Mouse (Mus musculus): Measurements from ENCODE around the gene Zfp710. TPM values are rescaled to one million over a fixed set of nuclear protein-coding genes. Genes with fewer than 3 reads are reported as not detected.
A peak's percentile ranks its signal among the peaks of the same experiment; 100 is the strongest.
"Not testable (repeated sequence)": the region's sequence is repeated elsewhere in the genome, so short reads cannot be mapped to it uniquely, and the experiment has no call there.

Gene Zfp710
- total RNA-seq, 2 experiments from 2014 or later, result 27.4 to 28.0 TPM

DNA sequence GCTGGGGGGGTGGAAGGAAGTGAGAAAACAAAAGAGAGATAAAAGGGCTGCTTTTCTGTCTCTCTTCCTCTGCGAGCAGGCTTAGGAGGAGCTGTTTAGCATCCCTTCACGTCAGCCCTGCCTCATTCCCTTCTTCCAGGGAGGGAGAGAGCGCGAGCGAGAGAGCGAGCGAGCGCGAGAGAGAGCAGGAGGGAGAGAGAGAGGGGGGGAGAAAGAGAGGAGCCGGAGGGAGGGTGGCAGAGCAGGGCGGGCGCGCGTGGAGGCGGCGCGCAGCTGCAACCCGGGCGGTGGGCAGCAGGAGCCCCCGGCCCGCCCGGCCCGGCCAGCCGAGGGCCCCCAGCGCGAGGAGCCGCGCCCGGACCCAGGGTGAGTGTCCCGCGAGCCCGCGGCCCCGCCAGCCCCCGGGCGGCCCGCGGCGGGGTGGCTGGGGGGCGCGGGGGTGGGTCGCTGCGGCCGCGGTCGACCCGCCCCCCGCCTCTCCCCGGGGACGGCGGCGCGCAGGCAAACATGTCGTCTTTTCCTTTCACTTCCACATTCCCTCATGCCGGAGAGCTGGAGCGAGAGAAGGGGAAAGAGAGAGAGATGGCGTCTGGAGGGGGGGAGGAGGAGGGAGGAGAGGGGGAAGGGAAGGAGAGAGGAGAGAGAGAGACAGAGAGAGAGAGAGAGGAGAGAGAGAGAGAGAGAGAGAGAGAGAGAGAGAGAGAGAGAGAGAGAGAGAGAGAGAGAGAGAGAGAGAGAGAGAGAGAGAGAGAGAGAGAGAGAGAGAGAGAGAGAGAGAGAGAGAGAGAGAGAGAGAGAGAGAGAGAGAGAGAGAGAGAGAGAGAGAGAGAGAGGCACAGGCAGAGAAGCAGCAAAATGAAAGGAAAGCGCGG lies 1.7 kb downstream of the Zfp710 start:
- DNase-seq, result peak in 1 of 2 experiments; percentile 79
- intact Hi-C loops (cut with DNase I), result loop anchor here (2.0 kb wide), 1 partner anchor 34 kb away; no protein-coding TSS in a partner anchor

DNA sequence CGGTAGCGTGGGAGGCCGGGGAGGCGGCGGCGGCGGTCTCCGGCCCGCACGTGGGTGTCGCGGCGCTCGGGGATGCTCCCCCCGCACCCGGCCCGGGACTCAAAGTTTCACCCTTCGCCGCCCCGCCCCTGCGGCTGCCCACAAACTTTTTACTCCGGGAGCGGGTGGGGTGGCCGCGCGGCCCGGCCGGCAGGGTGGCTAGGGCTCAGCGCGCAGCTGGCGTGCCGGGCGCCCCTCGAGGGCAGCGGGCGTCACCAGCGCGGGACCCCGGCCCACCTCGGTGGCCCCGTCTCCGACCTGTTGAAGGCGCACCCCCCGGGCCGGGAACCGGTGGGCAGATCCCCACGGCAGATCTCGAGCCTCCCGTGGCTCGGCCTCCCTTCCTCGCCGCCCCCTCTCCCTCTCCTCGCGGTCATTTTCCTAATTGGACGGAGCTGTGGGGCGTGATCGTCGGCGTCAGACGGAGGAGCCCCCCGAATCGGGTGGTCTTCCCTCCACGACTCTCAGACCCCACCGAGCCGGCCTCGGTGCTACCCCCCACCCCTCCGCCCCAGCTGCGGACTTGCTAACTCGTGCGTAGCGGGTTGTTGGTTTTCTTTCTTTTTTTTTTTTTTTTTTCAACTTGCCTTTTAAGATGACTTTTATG lies 2.5 kb downstream of the Zfp710 start:
- DNase-seq, result peak; percentile 80 to 85
- intact Hi-C loops (cut with DNase I), result loop anchor here (2.0 kb wide), 1 partner anchor 34 kb away; no protein-coding TSS in a partner anchor

DNA sequence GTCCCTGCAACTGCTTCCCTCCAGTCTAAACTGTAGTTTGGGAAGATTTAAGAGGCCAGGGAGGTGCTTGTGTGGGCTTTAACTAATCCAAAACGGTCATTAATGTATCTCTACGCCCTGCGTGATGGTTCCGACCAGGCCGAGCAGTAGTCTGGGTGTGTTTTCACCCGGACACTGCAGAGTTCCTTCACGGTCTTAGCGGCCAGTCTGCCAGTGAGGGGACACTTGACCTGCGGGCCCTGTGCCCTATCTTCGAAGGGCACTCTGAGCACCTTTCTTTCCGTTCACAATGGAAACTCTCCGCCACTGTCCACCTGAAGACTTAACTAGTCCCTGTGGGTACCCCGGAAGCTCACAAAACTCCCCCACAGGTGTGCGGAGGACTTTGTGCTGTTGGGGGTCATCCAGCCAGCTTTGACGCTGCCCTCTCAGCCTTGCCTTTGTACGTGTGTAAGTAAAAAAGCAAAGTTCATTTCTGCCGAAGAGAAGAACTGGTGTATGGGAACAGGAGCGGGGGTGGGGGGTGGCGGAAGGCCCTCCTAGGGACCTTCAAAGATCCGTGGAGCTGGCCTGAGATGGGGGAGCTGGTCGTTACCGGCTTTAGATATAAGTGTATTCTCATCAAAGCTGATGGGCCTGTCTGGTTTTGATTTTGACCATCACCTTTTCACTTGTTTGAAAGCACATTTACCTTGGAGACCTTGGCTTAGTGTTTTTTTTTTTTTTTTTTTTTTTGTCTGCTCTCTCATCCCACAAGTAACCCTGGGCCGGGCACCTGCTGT lies 3.2 kb downstream of the Zfp710 start:
- intact Hi-C loops (cut with DNase I), result loop anchor here (2.0 kb wide), 3 partner anchors 17 to 51 kb away; no protein-coding TSS in a partner anchor
- peak; percentile 53 to 68 for DNase-seq

DNA sequence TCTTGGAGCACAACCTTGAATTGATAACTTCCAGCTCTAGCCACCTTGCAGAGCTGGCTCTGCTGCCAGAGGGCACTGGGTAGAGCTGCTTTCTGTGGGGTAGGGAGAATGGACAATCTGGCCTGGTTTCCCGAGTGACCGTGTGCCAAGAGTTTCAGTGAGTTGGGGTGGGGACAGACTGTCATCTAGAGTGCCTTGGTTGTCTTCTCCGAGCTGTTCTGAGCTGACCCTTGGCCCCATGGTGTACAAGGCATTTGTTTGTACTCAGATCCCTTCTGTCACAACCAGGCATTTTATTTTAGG lies 3.8 kb downstream of the Zfp710 start:
- intact Hi-C loops (cut with DNase I), result loop anchor here (2.0 kb wide), 2 partner anchors 16 to 50 kb away; no protein-coding TSS in a partner anchor

DNA sequence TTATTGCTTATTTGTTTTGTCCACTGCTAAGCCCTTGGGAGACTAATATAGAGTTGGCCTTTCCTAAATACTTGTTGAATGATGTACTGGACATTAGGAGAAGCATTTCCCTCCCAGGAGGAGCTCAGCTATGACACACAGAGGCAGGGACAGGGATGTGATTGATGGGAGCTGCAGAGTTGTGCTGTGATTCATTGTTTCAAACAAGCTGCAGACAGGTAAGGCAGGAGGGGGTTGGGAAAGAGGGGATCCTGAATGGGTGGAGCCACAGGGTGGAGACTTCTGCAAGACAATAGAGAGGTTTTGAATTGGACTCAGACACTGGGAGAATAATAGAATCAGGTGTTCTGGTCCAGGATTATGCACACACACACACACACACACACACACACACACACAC lies 5.4 kb downstream of the Zfp710 start:
- intact Hi-C loops (cut with DNase I), result no loop called here
- DNase-seq, result no peak

More for the DNA sequence above, 3.8 kb downstream of the Zfp710 start:
- DNase-seq, result peak in 1 of 2 experiments; percentile 60

DNA sequence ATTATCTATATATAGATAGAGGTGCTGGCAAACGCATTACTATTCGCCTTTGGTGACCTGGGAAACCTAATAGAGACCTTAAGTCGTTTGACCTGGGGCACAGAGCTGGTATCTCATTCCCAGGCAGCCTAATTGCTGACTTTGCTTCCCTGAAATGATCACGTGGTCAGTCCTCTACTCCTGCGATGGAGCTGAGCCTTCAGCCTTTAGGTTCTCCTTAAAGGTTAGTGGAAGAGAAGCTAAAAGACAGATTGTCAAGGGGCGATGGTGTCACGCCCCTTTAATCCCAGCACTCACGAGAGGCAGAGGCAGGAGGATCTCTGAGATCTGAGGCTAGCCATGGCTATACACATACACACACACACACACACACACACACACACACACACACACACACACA lies 5.9 kb downstream of the Zfp710 start:
- intact Hi-C loops (cut with DNase I), result no loop called here
- no peak for DNase-seq

DNA sequence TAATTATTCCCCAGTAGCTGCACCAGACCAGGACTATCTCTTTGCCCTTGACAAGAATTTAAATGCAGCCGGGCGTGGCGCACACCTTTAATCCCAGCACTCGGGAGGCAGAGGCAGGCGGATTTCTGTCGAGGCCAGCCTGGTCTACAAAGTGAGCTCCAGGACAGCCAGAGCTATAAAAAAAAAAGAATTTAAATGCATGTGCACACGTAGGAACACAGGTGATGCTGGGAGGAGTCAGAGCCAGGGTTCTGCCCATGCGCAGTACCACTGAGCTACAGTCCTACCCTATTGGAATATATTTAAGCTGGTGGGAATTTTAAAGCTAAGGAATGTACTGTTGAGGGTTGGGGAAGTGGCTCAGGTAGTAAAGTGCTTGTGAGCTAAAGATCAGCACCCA lies 6.4 kb downstream of the Zfp710 start:
- DNase-seq, result no peak
- intact Hi-C loops (cut with DNase I), result no loop called here

DNA sequence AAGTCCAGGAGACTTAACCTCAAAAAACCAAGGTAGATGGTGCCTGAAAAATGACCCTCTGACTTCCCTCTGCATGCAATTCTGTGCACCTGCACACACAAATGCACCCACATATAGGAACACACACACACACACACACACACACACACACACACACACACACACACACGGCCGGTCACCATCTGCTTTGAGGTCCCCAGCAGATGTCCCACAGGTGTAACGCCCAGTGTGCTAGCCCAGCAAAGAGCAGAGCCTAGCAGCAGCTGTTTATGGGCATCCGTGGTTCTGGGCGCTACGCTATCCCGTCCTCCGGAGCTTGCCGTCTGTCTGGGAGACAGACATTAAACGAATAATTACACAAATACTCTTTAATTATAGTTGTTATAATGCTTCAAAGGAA lies 6.9 kb downstream of the Zfp710 start:
- DNase-seq, result no peak
- intact Hi-C loops (cut with DNase I), result no loop called here

DNA sequence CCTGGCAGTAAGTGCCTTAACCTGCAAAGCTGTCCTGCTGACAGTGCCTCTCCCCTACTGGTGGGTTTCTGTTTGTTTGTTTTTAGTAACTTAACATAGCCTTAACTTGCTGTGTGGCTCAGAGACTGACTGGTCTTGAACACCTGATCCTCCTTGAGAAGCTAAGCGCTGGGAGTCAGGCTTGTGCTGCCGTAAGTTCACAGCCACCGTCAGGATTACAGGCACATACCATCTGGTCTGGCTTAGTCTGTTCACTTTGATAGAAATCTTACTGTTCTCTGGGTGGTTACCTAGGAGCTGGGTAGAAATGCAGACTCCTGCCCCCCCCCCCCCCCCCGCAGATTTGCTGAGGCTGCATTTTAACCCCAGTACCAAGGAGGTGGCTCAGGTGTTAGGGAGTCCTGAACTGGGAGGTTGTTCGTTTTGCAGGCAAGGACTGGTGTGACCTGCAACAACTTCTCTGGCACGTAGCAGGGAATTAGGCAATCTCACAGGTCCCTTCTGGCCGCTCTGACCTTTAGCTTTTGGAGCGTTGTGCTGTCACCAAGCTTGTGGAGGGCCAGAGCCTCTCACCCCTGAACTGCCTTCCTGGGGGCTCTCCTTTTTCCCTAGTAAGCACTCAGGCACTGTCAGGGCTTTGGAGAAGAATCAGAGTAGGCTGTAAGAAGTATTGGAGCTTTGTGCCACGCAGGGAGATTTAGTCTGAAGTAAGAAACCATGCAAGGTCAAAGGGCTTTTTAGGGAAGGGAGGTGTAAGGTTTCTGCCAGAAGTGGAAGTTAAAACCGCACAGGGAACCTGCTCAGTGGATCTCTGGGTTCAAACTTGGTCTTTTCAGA lies 7.8 kb downstream of the Zfp710 start:
- no peak for DNase-seq
- intact Hi-C loops (cut with DNase I), result no loop called here

DNA sequence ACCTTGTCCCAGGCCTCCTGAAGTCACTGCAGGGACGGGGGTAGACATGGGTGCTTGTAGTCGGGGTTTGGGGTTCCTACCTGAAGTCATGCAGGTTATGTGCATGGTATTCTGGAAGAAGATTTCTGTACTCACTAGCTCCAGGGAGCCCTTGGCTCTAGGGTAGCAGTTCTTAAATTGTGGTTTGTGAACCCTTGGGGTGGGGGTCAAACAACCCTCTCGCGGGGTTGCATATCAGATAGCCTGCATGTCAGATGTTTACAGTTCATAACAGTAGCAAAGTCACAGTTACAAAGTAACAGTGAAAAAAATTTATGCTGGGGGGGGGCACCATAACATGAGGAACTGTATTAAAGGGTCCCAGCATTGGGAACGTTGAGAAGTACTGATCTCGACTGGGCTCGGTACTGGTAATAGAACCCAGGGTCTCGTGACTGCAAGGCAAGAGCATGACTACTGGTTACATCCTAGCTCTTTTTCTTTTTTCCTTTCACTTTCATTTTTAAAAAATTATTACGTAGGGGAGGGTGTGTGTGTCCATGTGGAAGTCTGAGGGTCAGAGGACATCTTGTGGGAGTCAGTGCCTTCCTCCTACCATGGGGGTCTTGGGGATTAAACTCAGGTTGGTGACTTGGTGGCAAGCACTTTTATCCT lies 8.6 kb downstream of the Zfp710 start:
- intact Hi-C loops (cut with DNase I), result no loop called here
- DNase-seq, result no peak

DNA sequence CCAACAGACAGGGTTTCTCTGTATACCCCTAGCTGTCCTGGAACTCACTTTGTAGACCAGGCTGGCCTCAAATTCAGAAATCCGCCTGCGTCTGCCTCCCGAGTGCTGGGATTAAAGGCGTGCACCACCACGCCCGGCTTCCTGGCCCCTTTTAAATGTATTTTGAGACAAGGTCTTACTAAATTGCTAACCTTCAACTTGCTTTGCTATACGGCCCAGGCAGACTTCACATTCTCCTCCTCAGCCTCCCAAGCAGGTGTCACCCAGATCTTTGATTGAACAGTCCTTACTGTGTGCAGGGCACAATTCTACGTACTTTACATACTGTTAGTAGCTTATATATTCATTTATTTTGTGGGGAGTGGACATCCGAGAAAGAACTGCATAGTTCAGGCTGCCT lies 9.2 kb downstream of the Zfp710 start:
- DNase-seq, result no peak
- intact Hi-C loops (cut with DNase I), result no loop called here

DNA sequence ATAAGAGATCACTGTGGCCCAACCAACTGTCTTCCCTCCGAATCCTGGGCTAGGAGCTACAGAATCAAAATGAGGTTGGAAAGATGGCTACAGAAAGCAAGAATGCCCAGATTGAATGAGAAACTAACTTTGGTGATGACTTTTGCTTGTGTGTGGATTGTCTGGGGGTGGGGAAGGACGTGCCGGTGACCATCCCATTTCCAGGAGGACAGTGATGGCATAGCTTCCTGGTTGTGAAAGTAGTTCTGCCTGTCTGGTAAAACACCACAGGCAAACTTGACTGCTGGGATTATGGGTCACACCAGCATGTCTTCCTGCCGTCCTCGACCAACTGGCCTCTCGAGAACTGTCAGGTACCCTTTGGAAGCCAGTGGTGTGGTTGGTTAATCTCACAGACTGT lies 10.5 kb downstream of the Zfp710 start:
- intact Hi-C loops (cut with DNase I), result no loop called here
- no peak for DNase-seq

DNA sequence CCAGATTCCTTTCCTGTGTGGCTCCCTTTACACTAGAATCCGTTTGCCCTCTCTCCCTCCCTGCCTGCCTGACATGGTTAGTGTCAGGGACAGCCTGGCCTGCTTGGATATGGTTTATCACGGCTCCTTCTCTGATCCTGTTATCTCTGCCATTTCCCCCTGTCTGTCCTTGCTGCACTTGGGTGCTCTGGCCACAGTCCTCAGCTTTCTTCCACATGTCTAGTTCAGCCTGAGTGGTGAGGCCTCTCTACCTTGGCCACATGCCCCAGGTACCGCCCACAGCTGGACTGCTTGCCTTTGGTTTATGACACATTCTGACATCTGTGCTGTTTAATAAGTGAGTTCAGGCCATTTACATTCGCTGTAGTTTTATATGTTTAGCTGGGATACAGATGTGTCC lies 11.1 kb downstream of the Zfp710 start:
- intact Hi-C loops (cut with DNase I), result no loop called here
- peak; percentile 73 to 77 for DNase-seq

DNA sequence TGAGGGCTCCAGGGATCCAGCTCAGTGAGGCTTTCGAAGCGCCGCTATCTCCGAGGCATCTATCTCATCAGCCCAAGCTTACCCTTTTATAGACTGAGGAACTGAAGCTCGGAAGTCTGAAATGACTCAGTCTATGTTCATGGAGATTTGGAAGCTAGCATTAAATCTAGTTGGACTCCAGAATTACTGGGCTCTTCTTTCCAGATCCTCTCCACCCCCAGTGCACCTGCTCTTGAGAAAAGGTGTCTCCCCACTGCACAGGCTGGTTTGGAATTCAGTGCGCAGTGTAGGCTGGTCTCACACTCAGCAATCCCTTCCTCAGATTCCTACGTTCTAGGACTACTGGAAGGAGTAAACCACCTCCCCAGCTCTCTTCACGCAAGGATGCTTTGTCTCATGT lies 15.1 kb downstream of the Zfp710 start:
- intact Hi-C loops (cut with DNase I), result no loop called here
- DNase-seq, result no peak

DNA sequence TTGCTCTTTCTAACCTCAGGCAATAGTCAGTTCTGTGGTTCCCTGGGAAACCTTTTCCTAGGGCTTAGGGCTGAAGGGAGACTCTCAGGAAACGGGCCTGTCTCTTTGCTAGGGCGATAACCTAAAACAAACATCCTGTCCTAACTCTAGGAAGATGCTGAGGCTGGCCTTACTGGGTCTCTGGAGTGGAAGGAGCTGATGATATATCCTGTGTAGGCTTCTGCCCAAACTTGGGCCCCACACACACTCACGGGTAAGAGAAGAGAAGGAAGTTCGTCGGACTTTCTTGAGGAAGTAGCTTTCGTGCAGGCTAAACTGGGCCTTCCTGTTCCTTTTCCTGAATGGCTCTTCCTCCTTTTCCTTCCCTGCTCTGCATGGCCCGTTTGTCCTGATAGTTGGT lies 19.6 kb downstream of the Zfp710 start:
- intact Hi-C loops (cut with DNase I), result loop anchor here (1.0 to 2.0 kb wide), 2 partner anchors 15 to 34 kb away; no protein-coding TSS in a partner anchor
- no peak for DNase-seq

DNA sequence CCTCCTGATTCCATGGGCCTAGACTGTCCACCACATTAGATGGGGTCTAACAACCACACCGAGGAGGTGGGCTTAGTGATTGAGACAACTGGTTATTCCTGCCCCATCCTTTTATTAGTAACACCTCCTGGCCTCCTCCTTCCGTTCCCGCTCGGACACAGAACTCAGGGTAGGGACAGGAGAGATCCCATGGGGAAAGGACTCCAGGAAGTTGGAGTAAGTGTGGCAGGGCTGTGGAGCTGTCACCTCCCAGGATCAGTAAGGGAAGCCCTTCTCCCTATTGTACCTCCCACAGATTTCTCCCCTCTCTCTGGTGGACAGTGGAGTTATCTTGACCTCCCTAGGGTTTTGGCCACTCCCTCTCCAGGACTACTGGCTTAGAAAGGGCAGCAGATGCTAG lies 22.4 kb downstream of the Zfp710 start:
- no peak for DNase-seq
- intact Hi-C loops (cut with DNase I), result no loop called here

DNA sequence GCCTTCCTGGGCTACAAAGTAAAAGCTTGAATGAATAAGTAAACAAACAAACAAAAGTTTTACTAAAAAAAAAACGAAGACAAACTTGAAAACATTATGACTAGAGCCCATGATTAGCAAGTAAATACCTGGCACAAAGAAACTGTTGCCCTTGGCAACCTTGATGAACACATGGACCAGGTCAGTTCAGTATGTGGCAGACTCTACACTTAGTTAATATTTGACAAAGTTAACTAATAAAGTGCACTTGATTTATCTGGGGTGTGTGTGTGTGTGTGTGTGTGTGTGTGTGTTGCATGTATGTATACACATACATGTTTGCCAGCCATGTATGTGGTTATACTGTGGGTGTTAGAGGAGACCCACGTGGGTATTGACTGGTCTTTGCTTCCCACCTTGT lies 25.1 kb downstream of the Zfp710 start:
- no peak for DNase-seq
- intact Hi-C loops (cut with DNase I), result no loop called here

DNA sequence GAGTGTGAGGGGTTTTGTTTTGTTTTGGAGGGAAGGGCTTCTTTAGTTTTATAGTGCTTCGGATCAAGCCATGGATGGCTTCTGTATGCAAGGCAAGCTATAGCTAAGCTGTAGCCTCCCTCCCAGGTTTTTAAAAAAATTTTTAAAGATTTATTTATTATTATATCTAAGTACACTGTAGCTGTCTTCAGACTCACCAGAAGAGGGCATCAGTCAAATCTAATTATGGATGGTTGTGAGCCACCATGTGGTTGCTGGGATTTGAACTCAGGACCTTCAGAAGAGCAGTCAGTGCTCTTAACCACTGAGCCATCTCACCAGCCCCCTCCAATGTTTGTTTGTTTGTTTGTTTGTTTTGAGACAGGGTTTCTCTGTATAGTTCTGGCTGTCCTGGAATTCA lies 25.8 kb downstream of the Zfp710 start:
- intact Hi-C loops (cut with DNase I); DNase-seq: not testable (repeated sequence)

DNA sequence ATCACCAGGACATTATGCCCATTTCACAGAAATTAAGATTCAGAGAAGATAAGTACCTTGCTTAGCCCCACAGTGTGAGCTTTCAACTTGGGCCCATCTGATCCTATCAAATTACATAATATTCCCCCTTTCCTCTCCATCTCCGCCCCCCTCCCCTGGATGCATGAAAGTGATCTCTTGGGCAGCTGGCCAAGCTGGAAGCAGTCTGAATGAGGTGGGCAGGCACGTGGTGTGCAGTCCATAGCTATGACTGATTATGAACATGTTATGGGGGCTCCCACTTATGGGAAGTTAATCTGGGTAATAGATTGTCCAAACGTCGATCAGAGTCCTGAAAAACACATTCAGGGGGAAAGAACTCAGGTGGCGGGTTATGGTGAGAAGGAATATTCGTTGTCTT lies 27.2 kb downstream of the Zfp710 start:
- intact Hi-C loops (cut with DNase I), result no loop called here
- DNase-seq, result no peak

DNA sequence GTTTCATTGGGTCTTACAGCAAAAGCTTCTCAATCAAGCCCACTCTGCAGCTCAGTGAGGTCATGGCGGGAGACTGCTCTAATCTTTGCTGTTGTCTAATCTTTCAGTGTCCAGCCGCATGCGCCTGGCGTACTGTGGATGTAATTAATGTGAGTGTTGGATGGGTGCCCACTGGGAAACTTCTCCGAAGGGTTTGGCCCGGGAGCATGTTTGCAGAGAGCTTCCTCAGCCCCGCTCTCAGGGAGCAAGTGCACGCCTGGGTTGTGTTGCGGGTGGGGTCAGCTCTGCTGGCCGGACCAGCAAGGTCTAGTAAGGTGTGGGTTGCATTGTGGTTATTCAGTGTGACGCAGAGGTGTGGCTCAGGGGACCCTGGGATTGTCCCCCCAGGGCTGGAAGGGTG lies 27.6 kb downstream of the Zfp710 start:
- DNase-seq, result peak; percentile 67
- intact Hi-C loops (cut with DNase I), result no loop called here

Measured in heart, postnatal 36 days (tissue).